Mouse (Mus musculus) midbrain, embryonic 11.5 days (tissue): ENCODE measurements around the gene Trim44. TPM values are rescaled to one million over a fixed set of nuclear protein-coding genes. Genes with fewer than 3 reads are reported as not detected.

Source experiments
- ATAC-seq: fragments of 200-750 bp; cut with Nextera tagmentation; 2 replicates; pipeline ENCODE4 v1.8.0; 2017; ENCODE audit warnings: moderate TSS enrichment, moderate library complexity; ENCODE audit not compliant: low FRiP score
- DNase-seq: peaks from one replicate; pipeline ENCODE4 v3.0.0; 2015; ENCODE audit warnings: low spot score; ENCODE audit errors: missing footprints
- H3K27ac ChIP-seq: fragments of 300-500 bp; sonication (generic); 2 replicates; pipeline ENCODE4 v1.5.1; 2014; ENCODE audit warnings: low read depth, low read length
- H3K27me3 ChIP-seq: fragments of 300-500 bp; sonication (generic); 2 replicates; pipeline ENCODE4 v1.6.1; 2014; ENCODE audit warnings: mild to moderate bottlenecking, low read length, moderate library complexity, mixed read lengths; ENCODE audit not compliant: control insufficient read depth, insufficient read depth
- H3K36me3 ChIP-seq: fragments of 300-500 bp; sonication (generic); 2 replicates; pipeline ENCODE4 v1.6.1; 2014; ENCODE audit warnings: mild to moderate bottlenecking, low read length, moderate library complexity, mixed read lengths; ENCODE audit not compliant: control insufficient read depth, insufficient read depth
- H3K4me1 ChIP-seq: fragments of 300-500 bp; sonication (generic); 2 replicates; pipeline ENCODE4 v1.6.1; 2014; ENCODE audit warnings: low read length; ENCODE audit not compliant: control insufficient read depth, insufficient read depth
- H3K4me2 ChIP-seq: fragments of 300-500 bp; sonication (generic); 2 replicates; pipeline ENCODE4 v1.6.1; 2014; ENCODE audit warnings: mild to moderate bottlenecking, moderate library complexity
- H3K4me3 ChIP-seq: fragments of 300-500 bp; sonication (generic); 2 replicates; pipeline ENCODE4 v1.5.1; 2014; ENCODE audit warnings: low read depth, low read length
- H3K9ac ChIP-seq: fragments of 300-500 bp; sonication (generic); 2 replicates; pipeline ENCODE4 v1.6.1; 2014; ENCODE audit warnings: low read length
- H3K9me3 ChIP-seq: fragments of 300-500 bp; sonication (generic); 2 replicates; pipeline ENCODE4 v1.6.1; 2016; ENCODE audit warnings: low read length; ENCODE audit not compliant: control insufficient read depth
- WGBS: fragments of 180-500 bp; shearing (Covaris S2); extraction: QIAGEN DNeasy Blood & Tissue Kit; methylation state at CpG from one replicate; pipeline ENCODE4 v1.1.7; 2014; 5-methylcytosine and 5-hydroxymethylcytosine counted together
- polyA plus RNA-seq: library from polyadenylated mRNA; unstranded; fragments of >200 nt; fragmentation: Nextera tagmentation; extraction: Ambion mirVana; gene quantifications from 2 replicates; pipeline ENCODE4 v1.2.1, GENCODE M21; 2014

Gene Trim44
- polyA plus RNA-seq, 1 experiment from 2014 or later, result 40.7 TPM

GRCm38 (mm10) chr2:102356879-102357695 is 50.5 kb downstream of the Trim44 start:
- Histone ChIP-seq H3K4me3 (no peak overlapping the region), H3K36me3 (no peaks in the 10 kb centered on the region; the same call in 1 of the 2 replicates), H3K9me3 (no peaks in the 10 kb centered on the region), H3K27ac (no peak overlapping the region), H3K4me1 (no peaks in the 10 kb centered on the region), H3K27me3 (no peaks in the 10 kb centered on the region), H3K9ac (no peak overlapping the region), H3K4me2 (no peak overlapping the region)
- WGBS, result 95% methylated on average over 7 of the region's 7 CpGs
- ATAC-seq (no peak), DNase-seq (peak; percentile 56)

GRCm38 (mm10) chr2:102354076-102354475 is 53.6 kb downstream of the Trim44 start:
- no peak overlapping the region for H3K4me3 ChIP-seq
- no peak overlapping the region for H3K27ac ChIP-seq
- H3K9ac ChIP-seq, result no peak overlapping the region
- no peaks in the 10 kb centered on the region for H3K4me1 ChIP-seq
- 68% methylated on average over 1 of the region's 1 CpGs for WGBS
- H3K4me2 ChIP-seq, result no peak overlapping the region
- H3K9me3 ChIP-seq, result no peaks in the 10 kb centered on the region
- DNase-seq (no peak), ATAC-seq (no peak)
- H3K27me3 ChIP-seq, result no peaks in the 10 kb centered on the region
- H3K36me3 ChIP-seq, result no peaks in the 10 kb centered on the region; the same call in 1 of the 2 replicates

GRCm38 (mm10) chr2:102341429-102341828 is 66.2 kb downstream of the Trim44 start:
- Histone ChIP-seq H3K9ac (no peak overlapping the region), H3K4me2 (no peak overlapping the region), H3K9me3 (no peaks in the 10 kb centered on the region), H3K4me3 (no peak overlapping the region), H3K27ac (no peak overlapping the region), H3K4me1 (peaks cover 5% of the 10 kb centered on the region; the same call in 1 of the 2 replicates), H3K27me3 (no peaks in the 10 kb centered on the region), H3K36me3 (peaks cover 2% of the 10 kb centered on the region; the same call in 1 of the 2 replicates)
- DNase-seq, result no peak
- WGBS, result 91% methylated on average over 2 of the region's 2 CpGs
- no peak for ATAC-seq

- DNase-seq, result peak; percentile 78
- no peaks in the 10 kb centered on the region for H3K27me3 ChIP-seq
- ATAC-seq, result 0 out of 2 replicates have a peak, but pooled peaks have one; percentile 24
- no peaks in the 10 kb centered on the region for H3K9me3 ChIP-seq
- no peak overlapping the region for H3K9ac ChIP-seq
- H3K27ac ChIP-seq, result no peak overlapping the region
- peaks cover 5% of the 10 kb centered on the region; the same call in 1 of the 2 replicates for H3K4me1 ChIP-seq
- H3K4me2 ChIP-seq, result no peak overlapping the region
- no peaks in the 10 kb centered on the region for H3K36me3 ChIP-seq
- 96% methylated on average over 1 of the region's 1 CpGs for WGBS
- no peak overlapping the region for H3K4me3 ChIP-seq
Observed at GRCm38 (mm10) chr2:102336816-102337215, 70.8 kb downstream of the Trim44 start.

- Histone ChIP-seq H3K9ac (no peak overlapping the region), H3K27ac (no peak overlapping the region), H3K4me2 (no peak overlapping the region), H3K9me3 (no peaks in the 10 kb centered on the region), H3K4me1 (peaks cover 1% of the 10 kb centered on the region; the same call in 1 of the 2 replicates), H3K36me3 (no peaks in the 10 kb centered on the region), H3K4me3 (no peak overlapping the region), H3K27me3 (no peaks in the 10 kb centered on the region)
- peak; percentile 28 for DNase-seq
- no peak for ATAC-seq
- WGBS, result 63% methylated on average over 2 of the region's 2 CpGs
Observed at GRCm38 (mm10) chr2:102331932-102332331, 75.7 kb downstream of the Trim44 start.

GRCm38 (mm10) chr2:102331092-102331491 is 76.5 kb downstream of the Trim44 start:
- no peak overlapping the region for H3K4me2 ChIP-seq
- no peak overlapping the region for H3K9ac ChIP-seq
- no peak for ATAC-seq
- WGBS, result 86% methylated on average over 3 of the region's 3 CpGs
- no peak overlapping the region for H3K4me3 ChIP-seq
- no peaks in the 10 kb centered on the region for H3K4me1 ChIP-seq
- no peaks in the 10 kb centered on the region for H3K9me3 ChIP-seq
- H3K36me3 ChIP-seq, result no peaks in the 10 kb centered on the region
- no peaks in the 10 kb centered on the region for H3K27me3 ChIP-seq
- H3K27ac ChIP-seq, result no peak overlapping the region
- no peak for DNase-seq

- no peak overlapping the region for H3K27ac ChIP-seq
- no peaks in the 10 kb centered on the region for H3K4me1 ChIP-seq
- DNase-seq, result no peak
- no peak for ATAC-seq
- no peak overlapping the region for H3K4me2 ChIP-seq
- no peak overlapping the region for H3K9ac ChIP-seq
- no peak overlapping the region for H3K4me3 ChIP-seq
- H3K27me3 ChIP-seq, result no peaks in the 10 kb centered on the region
- no peaks in the 10 kb centered on the region for H3K9me3 ChIP-seq
- no peaks in the 10 kb centered on the region for H3K36me3 ChIP-seq
- WGBS, result 90% methylated on average over 2 of the region's 2 CpGs
Observed at GRCm38 (mm10) chr2:102325921-102326320, 81.7 kb downstream of the Trim44 start.

- H3K36me3 ChIP-seq, result no peaks in the 10 kb centered on the region
- no peaks in the 10 kb centered on the region for H3K9me3 ChIP-seq
- no peak overlapping the region for H3K4me2 ChIP-seq
- ATAC-seq, result no peak
- H3K27me3 ChIP-seq, result no peaks in the 10 kb centered on the region
- DNase-seq, result no peak
- no peaks in the 10 kb centered on the region for H3K4me1 ChIP-seq
- no peak overlapping the region for H3K9ac ChIP-seq
- no peak overlapping the region for H3K27ac ChIP-seq
- no peak overlapping the region for H3K4me3 ChIP-seq
Observed at GRCm38 (mm10) chr2:102324336-102324735, 83.3 kb downstream of the Trim44 start.

GRCm38 (mm10) chr2:102316540-102316939 is 91.1 kb downstream of the Trim44 start:
- Histone ChIP-seq H3K27ac (no peak overlapping the region), H3K27me3 (no peaks in the 10 kb centered on the region), H3K4me3 (no peak overlapping the region), H3K36me3 (no peaks in the 10 kb centered on the region), H3K9me3 (no peaks in the 10 kb centered on the region), H3K4me2 (no peak overlapping the region), H3K9ac (no peak overlapping the region), H3K4me1 (no peaks in the 10 kb centered on the region)
- DNase-seq (no peak), ATAC-seq (no peak)
- 82% methylated on average over 3 of the region's 3 CpGs for WGBS
